Mouse (Mus musculus): ENCODE measurements around the gene Pkn3.
A peak's percentile ranks its signal among the peaks of the same experiment; 100 is the strongest.

The Pkn3 gene

GRCm38 (mm10) chr2:30063235-30063634 is 14.2 kb upstream of the Pkn3 start:
- no peak for DNase-seq (ENCODE audit: low read depth, low spot score)

- no peak for DNase-seq (ENCODE audit: low read depth, low spot score)
Measured at GRCm38 (mm10) chr2:30063791-30064190, 13.7 kb upstream of the Pkn3 start.

GRCm38 (mm10) chr2:30064298-30064697 is 13.2 kb upstream of the Pkn3 start:
- no peak for DNase-seq (ENCODE audit: low read depth, low spot score)

DNA sequence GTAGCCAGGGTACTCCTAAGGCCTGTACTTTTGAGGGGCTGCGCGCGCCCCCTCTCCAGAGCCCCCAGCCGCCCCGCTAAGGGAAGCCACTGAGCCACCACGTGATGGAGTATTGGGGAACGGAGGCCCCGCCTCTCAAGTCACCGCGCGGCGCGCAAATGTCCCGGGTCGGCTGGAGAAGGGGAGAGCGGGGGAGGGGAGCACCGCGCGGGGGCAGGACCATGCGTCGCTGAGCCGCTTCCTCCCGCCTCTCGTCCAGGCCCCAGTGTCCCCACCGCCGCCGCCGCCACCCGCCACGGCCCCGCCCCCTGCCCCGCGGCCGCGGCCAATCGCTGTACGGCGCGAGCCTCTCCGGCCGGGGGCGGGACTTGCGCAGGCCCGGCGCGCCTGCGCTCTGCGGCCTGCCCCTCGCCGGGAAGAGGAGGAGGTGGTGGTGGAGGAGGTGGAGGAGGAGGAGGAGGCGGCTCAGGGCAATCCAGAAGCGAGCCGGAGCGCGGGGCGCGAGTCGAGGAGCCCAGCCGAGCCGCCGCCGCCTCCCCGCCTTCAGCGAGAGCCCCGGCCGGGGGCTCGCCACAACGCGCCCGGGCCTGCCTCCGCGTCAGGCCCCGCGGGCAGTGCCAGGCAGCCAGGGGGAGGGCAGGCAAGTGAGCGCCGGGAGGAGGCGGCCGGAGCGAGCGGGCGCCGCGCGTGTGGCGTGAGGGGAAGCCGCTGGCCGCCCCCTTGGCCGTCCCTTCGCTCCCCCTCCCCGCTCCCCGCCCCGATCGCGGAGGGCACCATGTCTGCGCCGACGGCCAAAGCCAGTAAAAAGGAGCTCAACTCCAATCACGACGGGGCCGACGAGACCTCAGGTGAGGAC is 11.2 kb upstream of the Pkn3 start:
- DNase-seq (ENCODE audit: low read depth, low spot score), result peak; percentile 89

GRCm38 (mm10) chr2:30067031-30067888 is 10.2 kb upstream of the Pkn3 start:
- DNase-seq (ENCODE audit: low read depth, low spot score), result no peak

DNA sequence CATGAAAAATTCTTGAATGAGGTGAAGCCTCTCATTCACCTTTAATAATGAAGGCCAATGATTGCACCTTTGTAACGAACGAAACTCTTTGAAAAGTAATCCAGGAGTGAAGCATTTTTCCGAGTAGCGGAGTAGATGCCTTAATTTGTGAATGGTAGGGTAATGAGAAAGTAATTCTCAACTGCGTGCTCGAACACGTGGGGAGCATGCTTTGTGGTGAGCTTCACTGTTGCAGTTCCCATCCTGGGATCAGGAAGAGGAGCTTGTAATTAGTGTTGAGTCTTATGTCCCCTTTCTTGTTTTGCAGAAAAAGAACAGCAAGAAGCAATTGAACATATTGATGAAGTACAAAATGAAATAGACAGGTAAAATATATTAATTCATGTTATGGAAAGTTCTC is 9.5 kb upstream of the Pkn3 start:
- DNase-seq (ENCODE audit: low read depth, low spot score), result no peak

GRCm38 (mm10) chr2:30072875-30073274 is 4.6 kb upstream of the Pkn3 start:
- no peak for DNase-seq (ENCODE audit: low read depth, low spot score)

DNA sequence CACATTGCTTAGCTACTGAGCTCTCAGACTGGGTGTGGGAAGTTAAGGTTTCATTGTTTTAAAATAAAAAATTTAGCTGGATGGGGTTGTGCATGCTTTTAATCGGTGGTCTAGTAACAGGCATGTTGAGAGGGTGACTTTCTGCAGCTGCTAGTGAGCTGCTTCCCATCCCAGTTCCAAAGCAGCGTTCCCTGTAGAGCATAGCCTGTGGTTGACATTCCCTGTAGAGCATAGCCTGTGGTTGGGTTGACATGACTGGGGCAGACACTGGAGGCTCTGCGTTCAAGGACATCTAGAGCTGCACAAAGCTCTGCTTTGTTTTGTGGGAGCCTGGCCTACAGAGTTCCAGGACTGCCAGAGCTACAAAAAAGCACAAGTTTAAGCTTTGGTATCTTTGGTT is 4.2 kb upstream of the Pkn3 start:
- DNase-seq (ENCODE audit: low read depth, low spot score), result no peak

GRCm38 (mm10) chr2:30075625-30076024 is 1.9 kb upstream of the Pkn3 start:
- no peak for DNase-seq (ENCODE audit: low read depth, low spot score)

- DNase-seq (ENCODE audit: low read depth, low spot score), result no peak
Measured at GRCm38 (mm10) chr2:30076439-30076838, 1.0 kb upstream of the Pkn3 start.

- no peak for DNase-seq (ENCODE audit: low read depth, low spot score)
Measured at GRCm38 (mm10) chr2:30076959-30077358, 525 bp upstream of the Pkn3 start.

DNA sequence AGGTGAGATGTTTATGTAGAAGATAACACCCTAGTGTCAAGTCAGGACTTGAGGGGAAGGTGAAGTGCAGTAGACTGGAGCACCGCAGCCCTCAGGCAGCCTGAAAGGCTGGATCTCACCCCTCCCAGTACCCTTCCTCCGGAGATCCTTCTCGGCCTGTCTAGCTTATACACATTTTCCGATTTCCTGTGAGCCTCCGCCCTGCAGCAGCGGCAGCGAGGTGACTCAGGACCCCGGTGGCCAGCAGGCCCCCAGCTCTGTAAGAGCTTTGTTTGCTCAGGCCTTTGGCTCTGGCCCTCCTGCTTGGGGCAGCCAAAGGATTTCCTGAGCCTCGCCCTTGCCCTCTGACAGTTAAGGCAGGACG is 847 bp downstream of the Pkn3 start:
- no peak for DNase-seq (ENCODE audit: low read depth, low spot score)

DNA sequence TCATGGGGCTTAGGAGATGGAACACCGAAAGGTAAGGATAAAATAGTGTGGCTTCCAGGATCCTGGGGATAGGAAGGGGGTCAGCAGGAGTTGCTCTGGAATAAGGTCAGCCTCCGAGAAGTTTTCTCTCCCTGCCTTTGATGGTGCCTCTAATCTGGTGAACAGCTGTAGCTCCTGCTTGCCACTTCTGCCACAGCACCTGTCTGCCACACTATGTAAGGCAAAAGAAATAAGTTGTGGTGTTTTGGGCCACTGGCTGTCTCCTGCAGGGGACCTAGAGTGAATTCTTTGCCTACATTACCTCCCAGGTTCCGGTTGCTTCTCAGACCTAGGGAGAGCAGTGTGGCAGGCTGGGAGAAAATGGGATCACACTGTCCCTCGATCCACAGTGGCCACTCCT is 1.3 kb downstream of the Pkn3 start:
- DNase-seq (ENCODE audit: low read depth, low spot score), result no peak

- no peak for DNase-seq (ENCODE audit: low read depth, low spot score)
Measured at GRCm38 (mm10) chr2:30080181-30080800, 2.8 kb downstream of the Pkn3 start.

- DNase-seq (ENCODE audit: low read depth, low spot score), result no peak
Measured at GRCm38 (mm10) chr2:30084113-30084512, 6.6 kb downstream of the Pkn3 start.

GRCm38 (mm10) chr2:30084632-30085031 is 7.1 kb downstream of the Pkn3 start:
- DNase-seq (ENCODE audit: low read depth, low spot score), result no peak

DNA sequence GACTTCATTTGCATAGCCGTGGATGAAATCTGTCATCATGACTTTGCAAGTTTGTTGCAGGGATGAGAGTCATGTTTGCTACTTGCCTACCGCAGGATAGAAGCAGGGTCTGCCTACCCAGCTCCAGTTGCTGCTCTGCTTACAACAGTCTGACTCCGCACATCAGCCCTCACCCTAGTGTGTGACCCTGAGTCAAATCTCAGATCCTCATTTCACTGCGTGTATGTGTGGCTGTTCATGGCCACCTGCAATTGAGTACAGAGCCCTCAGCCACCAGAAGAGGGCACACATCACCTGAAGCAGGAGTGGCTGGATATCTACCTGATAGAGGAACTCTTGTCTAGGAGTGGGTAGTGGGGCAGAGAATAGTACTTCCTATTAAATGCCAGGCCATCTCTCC is 9.8 kb downstream of the Pkn3 start:
- no peak for DNase-seq (ENCODE audit: low read depth, low spot score)

DNA sequence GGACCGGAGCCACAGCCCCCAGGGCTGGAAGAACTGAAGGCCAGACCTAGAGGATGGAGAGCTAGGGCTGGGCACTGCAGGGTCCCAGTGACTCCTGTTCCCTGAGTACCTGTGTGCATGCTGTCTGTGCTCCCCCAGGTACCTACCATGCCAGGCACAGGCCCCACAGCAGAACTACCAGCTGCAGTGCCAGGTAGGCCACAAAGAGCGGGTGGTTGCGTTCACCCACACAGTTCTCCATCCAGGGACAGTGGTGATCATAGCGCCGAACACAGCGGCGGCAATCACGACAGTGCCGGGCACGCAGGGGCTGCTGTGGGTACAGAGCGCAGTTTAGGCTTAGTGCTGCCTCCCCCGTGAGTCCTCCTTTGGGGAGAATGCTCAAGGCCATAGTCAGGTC is 14.0 kb downstream of the Pkn3 start:
- DNase-seq (ENCODE audit: low read depth, low spot score), result no peak

- DNase-seq (ENCODE audit: low read depth, low spot score), result no peak
Measured at GRCm38 (mm10) chr2:30092280-30092918, 14.9 kb downstream of the Pkn3 start.

DNA sequence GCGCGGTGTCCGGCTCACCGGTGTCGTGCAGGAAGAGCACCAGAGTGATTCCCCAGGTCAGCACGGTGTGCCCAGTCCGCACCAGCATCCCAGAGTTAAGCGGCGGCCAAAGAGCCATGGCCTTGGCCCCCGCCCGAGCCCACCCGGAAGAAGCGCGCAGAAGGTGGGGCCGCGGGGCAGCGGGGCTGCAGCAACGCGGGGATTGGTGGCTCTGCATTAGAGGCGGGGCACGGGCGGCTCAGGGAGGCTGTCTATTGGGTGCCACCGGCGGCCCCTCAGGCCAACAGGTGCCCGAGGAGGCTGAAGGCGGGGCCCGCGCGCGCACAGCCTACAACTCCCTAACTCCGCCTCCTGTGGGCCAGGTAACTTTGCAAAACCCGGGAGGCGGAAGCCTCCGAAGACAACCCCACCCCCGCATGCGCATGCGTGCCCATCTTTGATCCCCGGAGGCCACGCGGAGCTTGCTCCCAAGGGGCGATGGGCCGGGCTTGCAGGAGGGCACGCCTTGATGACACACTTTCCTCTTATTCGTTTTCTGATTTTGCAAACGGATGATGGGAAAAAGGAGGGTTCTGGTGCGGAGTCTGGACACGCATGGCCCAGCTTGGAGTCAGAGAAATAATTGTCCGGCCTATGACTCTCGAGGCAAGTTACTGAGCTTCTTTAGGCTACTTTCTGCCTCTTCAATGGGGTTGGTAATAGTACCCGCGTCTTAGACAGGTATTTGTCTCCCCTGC is 16.2 kb downstream of the Pkn3 start, which contains the start of gene Zdhhc12:
Zdhhc12 (minus strand) TSS at position 178 of the 737 bp plus-strand sequence.
- peak; percentile 87 for DNase-seq (ENCODE audit: low read depth, low spot score)

GRCm38 (mm10) chr2:30094208-30094588 is 16.7 kb downstream of the Pkn3 start:
- no peak for DNase-seq (ENCODE audit: low read depth, low spot score)
